Mouse (Mus musculus): ENCODE results near the gene Gas2l2. TPM values are rescaled to one million over a fixed set of nuclear protein-coding genes. Genes with fewer than 3 reads are reported as not detected.

Gene Gas2l2
- polyA plus RNA-seq (2012; ENCODE audit: insufficient read depth, insufficient read length, missing spikeins) = not detected in 2 replicates

DNA sequence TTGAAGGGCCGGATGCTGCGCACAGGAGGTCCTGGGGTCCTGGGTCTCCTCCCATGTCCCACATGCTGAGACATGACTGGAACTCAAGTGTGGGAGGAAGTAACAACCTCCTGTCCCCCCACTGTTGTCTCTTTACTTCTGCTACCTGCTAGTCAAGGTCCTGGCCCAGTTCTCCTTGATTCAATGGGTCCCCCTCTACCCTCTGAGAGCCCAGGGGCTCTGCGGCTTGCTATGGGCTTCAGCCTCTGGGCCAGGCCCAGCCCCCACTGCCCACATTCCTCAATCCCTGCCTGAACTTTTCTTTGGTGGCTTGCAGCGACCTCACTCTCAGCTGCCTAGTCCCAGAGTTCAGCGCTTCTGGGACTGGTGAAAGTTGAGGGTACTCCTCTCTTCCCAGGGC, at the start of gene Gas2l2:
Gene Gas2l2, minus strand, starts transcription at position 101 of the 400 bp plus-strand sequence.
- H3K4me1 ChIP-seq (ENCODE audit: control insufficient read depth, insufficient read depth, low read length) = peaks cover 2% of the 10 kb centered on the region; the same call in 1 of the 2 replicates
- H3K27ac ChIP-seq (ENCODE audit: insufficient read depth, low read depth, low read length) = no peak within 1 kb of the TSS
- TF ChIP-seq CTCF (IDR thresholded peaks at IDR 0.05; ENCODE audit: low read depth, low read length) (no peak), POLR2A (IDR thresholded peaks at IDR 0.05; ENCODE audit: borderline replicate concordance, low read depth, low read length) (no peak)
- no peak within 1 kb of the TSS for H3K4me3 ChIP-seq (ENCODE audit: insufficient read depth, low read length)

- H3K4me3 ChIP-seq (ENCODE audit: insufficient read depth, low read length) = peak overlapping the region; percentile 85
- no peak for TF ChIP-seq POLR2A (IDR thresholded peaks at IDR 0.05; ENCODE audit: borderline replicate concordance, low read depth, low read length)
- TF ChIP-seq CTCF (IDR thresholded peaks at IDR 0.05; ENCODE audit: low read depth, low read length) = no peak
- peak overlapping the region; percentile 64 for H3K27ac ChIP-seq (ENCODE audit: insufficient read depth, low read depth, low read length)
- H3K4me1 ChIP-seq (ENCODE audit: control insufficient read depth, insufficient read depth, low read length) = peaks cover 11% of the 10 kb centered on the region
These were observed 44.2 kb upstream of the Gas2l2 start for GRCm38 (mm10) chr11:83473235-83474016.

- Histone ChIP-seq H3K27ac (ENCODE audit: insufficient read depth, low read depth, low read length) (peak within 1 kb of the TSS; percentile 87), H3K4me1 (ENCODE audit: control insufficient read depth, insufficient read depth, low read length) (peaks cover 11% of the 10 kb centered on the region), H3K4me3 (ENCODE audit: insufficient read depth, low read length) (peak within 1 kb of the TSS; percentile 85)
- TF ChIP-seq POLR2A (IDR thresholded peaks at IDR 0.05; ENCODE audit: borderline replicate concordance, low read depth, low read length) = no peak
- TF ChIP-seq CTCF (IDR thresholded peaks at IDR 0.05; ENCODE audit: low read depth, low read length) = peak; percentile 94
These were observed 43.3 kb upstream of the Gas2l2 start, which contains the start of gene Taf15 for GRCm38 (mm10) chr11:83472324-83473234. Gene Taf15, plus strand, starts transcription at chr11:83473086.

DNA sequence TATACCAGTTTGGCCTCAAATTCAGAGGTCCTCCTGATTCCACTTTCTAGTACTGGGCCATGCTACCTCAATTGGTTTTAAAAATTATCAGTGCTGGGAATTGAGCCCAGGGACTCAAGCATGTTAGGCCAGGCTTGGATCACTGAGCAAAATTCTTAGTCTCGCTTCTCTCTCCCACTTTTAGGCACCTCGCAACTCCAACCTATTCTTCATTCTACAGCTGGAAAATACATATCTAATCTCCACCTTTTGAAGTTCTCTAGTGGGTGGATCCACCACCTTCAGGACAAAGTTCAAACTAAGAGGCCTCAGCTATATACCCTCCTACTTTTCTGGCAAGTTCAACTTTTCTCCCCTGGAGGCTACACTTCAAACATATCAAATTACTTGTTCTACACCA, 42.5 kb upstream of the Gas2l2 start:
- TF ChIP-seq CTCF (IDR thresholded peaks at IDR 0.05; ENCODE audit: low read depth, low read length) (no peak), POLR2A (IDR thresholded peaks at IDR 0.05; ENCODE audit: borderline replicate concordance, low read depth, low read length) (no peak)
- Histone ChIP-seq H3K4me3 (ENCODE audit: insufficient read depth, low read length) (no peak overlapping the region), H3K27ac (ENCODE audit: insufficient read depth, low read depth, low read length) (no peak overlapping the region), H3K4me1 (ENCODE audit: control insufficient read depth, insufficient read depth, low read length) (peaks cover 11% of the 10 kb centered on the region)

- TF ChIP-seq POLR2A (IDR thresholded peaks at IDR 0.05; ENCODE audit: borderline replicate concordance, low read depth, low read length) (no peak), CTCF (IDR thresholded peaks at IDR 0.05; ENCODE audit: low read depth, low read length) (no peak)
- no peak overlapping the region for H3K27ac ChIP-seq (ENCODE audit: insufficient read depth, low read depth, low read length)
- H3K4me3 ChIP-seq (ENCODE audit: insufficient read depth, low read length) = no peak overlapping the region
- H3K4me1 ChIP-seq (ENCODE audit: control insufficient read depth, insufficient read depth, low read length) = peaks cover 8% of the 10 kb centered on the region
These were observed 39.5 kb upstream of the Gas2l2 start for GRCm38 (mm10) chr11:83468765-83469164.

- TF ChIP-seq POLR2A (IDR thresholded peaks at IDR 0.05; ENCODE audit: borderline replicate concordance, low read depth, low read length) = no peak
- TF ChIP-seq CTCF (IDR thresholded peaks at IDR 0.05; ENCODE audit: low read depth, low read length) = no peak
- Histone ChIP-seq H3K4me3 (ENCODE audit: insufficient read depth, low read length) (no peak overlapping the region), H3K4me1 (ENCODE audit: control insufficient read depth, insufficient read depth, low read length) (peaks cover 13% of the 10 kb centered on the region), H3K27ac (ENCODE audit: insufficient read depth, low read depth, low read length) (no peak overlapping the region)
These were observed 37.9 kb upstream of the Gas2l2 start for GRCm38 (mm10) chr11:83467120-83467652.

- Histone ChIP-seq H3K27ac (ENCODE audit: insufficient read depth, low read depth, low read length) (no peak overlapping the region), H3K4me3 (ENCODE audit: insufficient read depth, low read length) (no peak overlapping the region), H3K4me1 (ENCODE audit: control insufficient read depth, insufficient read depth, low read length) (peaks cover 8% of the 10 kb centered on the region; the same call in 1 of the 2 replicates)
- TF ChIP-seq CTCF (IDR thresholded peaks at IDR 0.05; ENCODE audit: low read depth, low read length) (no peak), POLR2A (IDR thresholded peaks at IDR 0.05; ENCODE audit: borderline replicate concordance, low read depth, low read length) (no peak)
These were observed 36.7 kb upstream of the Gas2l2 start for GRCm38 (mm10) chr11:83465976-83466375.

DNA sequence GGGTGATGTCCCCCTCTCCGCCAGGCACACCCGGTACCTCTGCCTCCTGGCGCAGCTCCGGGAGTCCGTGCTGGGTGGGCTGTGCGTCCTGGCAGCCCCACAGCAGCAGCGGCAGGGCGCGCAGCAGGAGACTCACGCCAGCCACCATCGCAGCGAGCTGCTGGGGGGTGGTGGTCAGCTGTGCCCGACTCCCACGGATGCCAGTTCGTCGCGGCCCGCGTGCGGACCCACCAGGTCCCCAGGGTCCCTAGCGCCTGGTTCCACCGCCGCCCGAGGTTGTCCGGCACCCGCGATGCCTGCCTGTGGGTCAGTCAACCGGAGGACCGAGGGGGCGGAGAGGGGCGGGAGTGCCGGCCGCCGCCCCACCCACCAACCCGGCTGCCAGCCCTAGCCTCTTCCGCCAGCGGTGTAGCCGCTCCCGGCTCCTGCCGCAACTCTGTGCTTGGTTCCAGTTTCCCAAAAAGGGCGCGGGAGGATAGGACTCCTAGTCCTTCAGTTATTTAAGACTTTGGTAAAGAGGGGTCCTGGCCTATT, 33.5 kb upstream of the Gas2l2 start, which contains the start of gene Mmp28:
Gene Mmp28, minus strand, starts transcription at position 361 of the 534 bp plus-strand sequence.
- H3K27ac ChIP-seq (ENCODE audit: insufficient read depth, low read depth, low read length) = no peak within 1 kb of the TSS
- peak within 1 kb of the TSS; percentile 74 for H3K4me3 ChIP-seq (ENCODE audit: insufficient read depth, low read length)
- peaks cover 17% of the 10 kb centered on the region for H3K4me1 ChIP-seq (ENCODE audit: control insufficient read depth, insufficient read depth, low read length)
- TF ChIP-seq POLR2A (IDR thresholded peaks at IDR 0.05; ENCODE audit: borderline replicate concordance, low read depth, low read length) = no peak
- no peak for TF ChIP-seq CTCF (IDR thresholded peaks at IDR 0.05; ENCODE audit: low read depth, low read length)

DNA sequence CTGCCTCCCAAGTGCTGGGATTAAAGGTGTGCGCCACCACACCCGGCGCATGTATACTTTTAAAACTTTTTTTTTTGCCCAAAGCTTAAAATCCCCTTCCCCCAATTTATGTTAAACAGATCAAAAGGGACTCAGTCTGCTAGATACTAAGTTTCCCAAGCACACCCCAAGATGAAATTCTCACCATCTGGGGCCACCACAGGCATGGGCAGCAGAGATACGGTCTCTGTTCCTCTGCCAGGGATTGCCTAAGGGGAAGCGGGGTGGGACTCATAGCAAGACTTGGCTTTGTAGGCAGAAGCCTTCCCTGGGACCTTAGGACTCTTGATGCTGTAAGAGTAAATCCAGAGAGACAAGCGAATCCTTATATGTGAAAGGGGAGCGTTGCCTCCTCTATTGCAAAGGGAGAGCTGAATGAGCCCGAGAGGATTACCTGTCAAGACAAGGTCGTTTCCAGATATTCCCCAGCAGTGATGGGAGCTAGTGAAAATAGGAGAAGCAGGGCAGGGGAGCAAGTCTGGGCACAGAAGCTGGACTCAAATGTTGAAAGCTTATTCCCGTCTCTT, 32.3 kb upstream of the Gas2l2 start:
- Histone ChIP-seq H3K27ac (ENCODE audit: insufficient read depth, low read depth, low read length) (no peak overlapping the region), H3K4me3 (ENCODE audit: insufficient read depth, low read length) (no peak overlapping the region), H3K4me1 (ENCODE audit: control insufficient read depth, insufficient read depth, low read length) (peaks cover 17% of the 10 kb centered on the region)
- TF ChIP-seq CTCF (IDR thresholded peaks at IDR 0.05; ENCODE audit: low read depth, low read length) = no peak
- no peak for TF ChIP-seq POLR2A (IDR thresholded peaks at IDR 0.05; ENCODE audit: borderline replicate concordance, low read depth, low read length)
